Comparison of ENCODE assay signal across 23 mouse cellular contexts in genomic region chr1:75595930-75596329, GRCm38 (mm10). TPM values are rescaled to one million over a fixed set of nuclear protein-coding genes. Genes with fewer than 3 reads are reported as not detected.
"Had no signal": no experiment of that assay in that cellular context is flagged by ENCODE, and none has a peak within 500 bp of the region (broad histone marks: within the 10 kb centered on the region; RNA-seq: fewer than 3 reads in every experiment).

No protein-coding gene starts in this region.

- H3K27me3 ChIP-seq: limb, embryonic 15.5 days; neural tube, embryonic 12.5 days had no signal

- H3K4me1 ChIP-seq: limb, embryonic 12.5 days; limb, embryonic 15.5 days; midbrain, embryonic 12.5 days; neural tube, embryonic 12.5 days had no signal

- H3K36me3 ChIP-seq: limb, embryonic 12.5 days; limb, embryonic 15.5 days; midbrain, embryonic 12.5 days; midbrain, embryonic 15.5 days; neural tube, embryonic 12.5 days; neural tube, embryonic 15.5 days had no signal

- DNase-seq: kidney, postnatal 4 days; left cerebral cortex, postnatal 4 days; liver, postnatal 0 days; lung, embryonic 14.5 days; right cerebral cortex, adult 18-20 months; right cerebral cortex, postnatal 14 days; right cerebral cortex, postnatal 4 days; thymus, adult 2 months; thymus, postnatal 14 days; thymus, postnatal 4 days had no signal

- H3K27ac ChIP-seq: kidney, postnatal 0 days; limb, embryonic 12.5 days; limb, embryonic 15.5 days; liver, embryonic 14.5 days; macrophage; midbrain, embryonic 12.5 days; midbrain, embryonic 15.5 days; neural tube, embryonic 12.5 days; neural tube, embryonic 15.5 days; stomach, postnatal 0 days had no signal

- H3K4me2 ChIP-seq: limb, embryonic 12.5 days; limb, embryonic 15.5 days; liver, embryonic 11.5 days; lung, embryonic 14.5 days; midbrain, embryonic 12.5 days; midbrain, embryonic 15.5 days; neural tube, embryonic 12.5 days; neural tube, embryonic 15.5 days had no signal

- H3K4me3 ChIP-seq: limb, embryonic 12.5 days; limb, embryonic 15.5 days; midbrain, embryonic 12.5 days; midbrain, embryonic 15.5 days; neural tube, embryonic 12.5 days; neural tube, embryonic 15.5 days had no signal

- H3K9me3 ChIP-seq: limb, embryonic 12.5 days; limb, embryonic 15.5 days; midbrain, embryonic 12.5 days; midbrain, embryonic 15.5 days; neural tube, embryonic 12.5 days; neural tube, embryonic 15.5 days had no signal

- ATAC-seq: liver, postnatal 0 days; lung, postnatal 0 days; midbrain, embryonic 15.5 days had no signal

- H3K9ac ChIP-seq: limb, embryonic 12.5 days; limb, embryonic 15.5 days; liver, embryonic 14.5 days; liver, postnatal 0 days; lung, embryonic 14.5 days; midbrain, embryonic 12.5 days; midbrain, embryonic 15.5 days; neural tube, embryonic 12.5 days; neural tube, embryonic 15.5 days had no signal

RNA-seq across cellular contexts. Expression of gene Slc4a3, which starts 49.9 kb away (rescaled TPM):
- total RNA-seq: megakaryocyte, adult 5-6 weeks had no signal
